Mouse (Mus musculus): ENCODE measurements around the gene Atrn. TPM values are rescaled to one million over a fixed set of nuclear protein-coding genes. Genes with fewer than 3 reads are reported as not detected.

The Atrn gene
- total RNA-seq (2021): 10 to 100 TPM; 24.3 to 25.5 TPM
- long read RNA-seq, experiment 1, partial matches to known transcripts: 1 of 11 reads
- long read RNA-seq, experiment 1, other reads (novel, unspliced or antisense): 10 of 11 reads
- long read RNA-seq, experiment 2, full-length matches to known transcripts: 3 of 16 reads
- long read RNA-seq, experiment 2, partial matches to known transcripts: 1 of 16 reads
- long read RNA-seq, experiment 2, other reads (novel, unspliced or antisense): 12 of 16 reads

DNA sequence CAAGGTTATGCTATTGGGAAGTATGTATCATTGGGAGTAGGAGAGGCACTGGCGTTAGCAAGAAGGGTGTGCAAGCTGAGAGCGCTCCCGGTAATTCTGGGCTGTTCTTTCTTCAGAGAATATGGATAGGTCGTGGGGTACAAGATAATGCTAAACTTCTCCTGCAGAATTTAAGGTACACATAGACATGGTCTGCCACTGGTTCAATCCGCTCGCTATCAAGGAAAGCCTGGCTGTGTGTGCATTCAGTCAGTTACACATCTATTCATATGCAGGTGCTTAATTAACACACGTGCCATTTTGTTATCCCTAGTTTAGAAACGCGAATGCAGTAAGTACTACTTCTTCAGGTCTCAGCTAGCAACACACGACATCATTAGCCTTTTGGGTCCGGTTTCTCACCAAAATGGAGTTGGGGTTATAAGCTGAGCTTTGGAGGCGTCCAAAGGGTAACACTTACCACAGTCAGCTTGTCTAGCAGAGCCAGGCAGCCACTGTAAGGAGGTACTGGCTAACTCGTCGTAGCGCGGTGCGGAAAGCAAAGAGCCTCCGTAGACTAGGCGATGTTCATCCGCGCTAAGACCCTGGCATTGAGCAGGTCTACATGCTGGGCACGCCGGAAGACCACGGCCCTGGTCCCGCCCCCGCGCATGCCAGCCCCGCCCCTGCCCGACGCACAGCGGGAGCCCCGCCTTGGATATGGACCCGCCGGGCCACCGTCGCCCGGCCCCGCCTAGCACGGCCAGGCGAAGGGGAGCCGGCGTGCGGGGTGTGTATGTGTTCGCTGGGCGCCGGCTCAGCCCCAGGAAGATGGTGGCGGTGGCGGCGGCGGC, at the start of gene Atrn, which contains the start of gene 4930402H24Rik:
Gene Atrn, plus strand, starts transcription at position 745 of the 833 bp plus-strand sequence.
Gene 4930402H24Rik, minus strand, starts transcription at position 656 of the 833 bp plus-strand sequence.
- peak; percentile 91 to 94 for DNase-seq (ENCODE audit: low spot score in 2 of 2)

DNA sequence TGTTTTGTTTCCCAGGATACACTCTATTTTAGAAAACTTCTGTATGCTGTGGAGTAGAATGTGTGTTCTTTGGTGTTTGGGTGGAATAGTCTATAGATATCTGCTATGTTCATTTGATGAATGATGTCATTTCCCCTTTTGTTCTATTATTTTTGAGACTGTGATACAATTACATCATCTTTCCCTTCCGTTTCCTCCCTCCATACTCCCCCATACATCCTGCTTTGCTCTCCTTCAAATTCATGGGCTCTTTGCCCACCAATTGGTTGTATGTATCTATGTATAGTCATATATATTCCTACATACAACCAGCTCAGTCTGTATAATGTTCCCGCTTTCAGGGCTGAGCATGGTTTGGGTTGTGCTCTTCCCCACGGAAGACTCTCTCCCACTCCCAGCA, 44.2 kb upstream of the Atrn start:
- DNase-seq (ENCODE audit: low spot score in 2 of 2): no peak

DNA sequence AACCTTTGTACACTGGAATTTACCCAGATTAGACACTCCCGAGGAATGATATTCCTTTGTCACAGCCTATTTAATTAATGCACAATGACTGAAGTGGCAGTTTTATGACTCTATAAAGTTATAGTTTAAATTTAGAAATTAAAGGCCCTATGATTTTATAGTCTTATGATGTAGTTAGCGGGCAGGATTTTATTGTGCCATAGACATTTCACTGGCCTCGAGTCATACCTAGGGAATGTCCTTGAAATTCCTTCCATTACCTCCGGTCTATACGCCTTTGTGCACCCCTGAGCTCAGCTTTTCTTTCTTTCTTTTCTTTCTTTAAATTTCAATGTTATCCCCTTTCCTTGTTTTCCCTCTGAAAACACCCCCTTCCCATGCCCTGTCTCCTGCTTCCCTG, 35.4 kb upstream of the Atrn start:
- DNase-seq (ENCODE audit: low spot score in 2 of 2): no peak

DNA sequence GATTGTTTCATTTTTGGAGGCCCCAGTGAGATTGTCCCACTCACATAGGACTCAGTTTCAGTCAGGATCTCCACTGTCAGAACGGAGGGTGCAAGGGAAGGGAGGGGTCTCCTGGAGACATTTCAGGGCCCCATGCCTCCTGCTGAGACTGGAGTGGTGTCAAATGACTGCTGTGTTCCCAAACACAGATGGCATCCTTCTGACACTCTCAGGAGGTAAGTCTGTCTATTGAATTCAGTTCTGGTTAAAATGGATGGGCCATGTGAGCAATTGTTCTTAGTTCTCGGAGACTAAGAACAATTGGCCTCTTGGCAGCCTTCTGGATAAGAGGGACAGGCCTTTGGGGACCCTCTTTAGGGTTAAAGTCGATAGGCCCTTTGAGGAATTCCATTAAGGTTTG, 28.9 kb upstream of the Atrn start:
- no peak for DNase-seq (ENCODE audit: low spot score in 2 of 2)

DNA sequence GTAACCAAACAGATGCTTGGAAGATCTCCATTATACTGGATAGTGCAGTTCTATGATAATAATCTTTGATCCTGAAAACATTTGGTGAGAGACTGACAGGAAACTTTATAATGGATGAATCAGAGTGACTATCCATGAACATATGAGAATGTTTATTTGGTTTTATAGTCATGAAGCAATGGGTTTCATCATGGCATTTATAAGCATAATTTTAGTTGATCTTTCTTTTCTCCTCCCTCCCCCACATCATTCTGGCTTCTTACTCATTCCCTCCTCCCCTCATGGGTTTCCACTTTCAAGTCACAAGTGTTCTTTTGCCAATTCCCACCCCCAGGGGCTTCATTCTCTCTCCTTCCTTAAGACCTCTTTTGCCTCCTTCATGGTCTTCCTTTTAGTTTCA, 19.3 kb upstream of the Atrn start:
- no peak for DNase-seq (ENCODE audit: low spot score in 2 of 2)

DNA sequence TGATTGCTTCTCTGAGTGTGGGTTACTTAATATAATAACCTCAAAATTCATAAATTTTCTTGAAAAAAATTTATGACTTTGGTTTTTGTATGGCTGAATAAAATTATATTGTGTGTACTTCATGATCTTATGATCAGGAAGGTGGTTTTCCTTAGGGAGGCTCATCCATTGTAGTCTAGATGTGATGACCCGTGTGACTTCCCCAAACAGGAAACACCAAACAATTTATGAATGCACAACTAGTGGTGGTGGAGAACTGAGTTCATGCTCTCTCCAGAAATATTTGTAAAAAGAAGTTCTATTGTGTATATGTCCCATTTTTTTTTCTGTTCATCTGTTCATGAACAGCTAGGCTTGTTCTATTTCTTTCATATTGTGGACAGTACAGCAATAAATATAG, 18.8 kb upstream of the Atrn start:
- DNase-seq (ENCODE audit: low spot score in 2 of 2): no peak

DNA sequence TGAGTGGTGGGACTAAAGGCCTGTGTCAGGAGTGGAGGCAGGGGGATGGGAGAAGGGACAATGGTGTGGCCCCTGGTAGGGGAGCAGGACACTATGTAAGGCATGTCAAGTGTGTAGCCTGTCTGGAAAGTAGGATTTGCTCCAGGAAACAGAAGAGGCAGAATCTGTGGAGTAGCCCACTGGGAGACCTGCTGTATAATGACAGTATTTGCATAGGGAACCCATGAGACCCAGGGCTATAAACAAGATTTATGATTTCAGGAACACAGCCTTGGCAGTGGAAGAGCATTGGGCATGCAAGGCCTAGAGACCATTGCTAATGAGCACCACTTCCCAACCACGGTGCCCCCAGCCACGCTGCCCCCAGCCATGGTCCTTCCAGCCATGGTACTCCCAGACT, 9.4 kb upstream of the Atrn start:
- no peak for DNase-seq (ENCODE audit: low spot score in 2 of 2)

DNA sequence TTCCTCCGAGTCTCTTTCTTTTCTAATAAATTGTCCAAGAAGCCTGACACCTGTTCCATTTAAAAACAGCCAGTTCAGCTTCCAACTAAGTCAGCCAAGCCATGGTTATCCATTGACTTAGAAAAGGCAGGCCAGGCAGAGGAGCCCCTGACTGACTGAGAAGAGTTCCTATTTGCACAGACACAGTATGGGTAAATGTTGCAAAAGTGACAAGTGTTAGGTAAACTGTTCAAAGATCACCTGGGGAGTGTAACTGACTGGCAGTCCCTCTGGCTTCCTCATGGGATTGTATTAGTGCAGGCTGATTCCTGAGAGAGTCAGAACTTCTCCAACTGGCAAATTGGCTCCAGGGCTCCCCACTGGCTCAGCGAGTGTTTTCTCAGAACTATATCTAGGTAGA, 8.4 kb upstream of the Atrn start:
- DNase-seq (ENCODE audit: low spot score in 2 of 2): no peak

DNA sequence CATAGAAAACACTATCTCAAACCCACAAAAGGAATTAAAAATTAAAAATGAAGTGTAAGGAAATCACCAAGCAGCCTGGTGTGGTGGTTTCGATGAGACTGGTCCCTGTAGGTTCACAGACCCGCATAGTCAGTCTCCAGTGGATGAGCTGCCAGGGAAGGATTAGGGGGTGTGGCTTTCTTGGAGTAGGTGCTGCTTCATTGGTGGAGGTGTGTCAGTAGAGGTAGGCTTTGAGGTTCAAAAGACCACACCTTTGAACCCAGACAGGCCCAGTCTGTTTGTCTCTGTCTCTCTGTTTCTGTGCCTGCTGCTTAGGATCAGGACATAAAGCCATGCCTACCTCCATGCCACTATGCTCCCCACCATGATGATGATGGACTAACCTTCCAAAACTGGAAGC, 7.5 kb upstream of the Atrn start:
- no peak for DNase-seq (ENCODE audit: low spot score in 2 of 2)

DNA sequence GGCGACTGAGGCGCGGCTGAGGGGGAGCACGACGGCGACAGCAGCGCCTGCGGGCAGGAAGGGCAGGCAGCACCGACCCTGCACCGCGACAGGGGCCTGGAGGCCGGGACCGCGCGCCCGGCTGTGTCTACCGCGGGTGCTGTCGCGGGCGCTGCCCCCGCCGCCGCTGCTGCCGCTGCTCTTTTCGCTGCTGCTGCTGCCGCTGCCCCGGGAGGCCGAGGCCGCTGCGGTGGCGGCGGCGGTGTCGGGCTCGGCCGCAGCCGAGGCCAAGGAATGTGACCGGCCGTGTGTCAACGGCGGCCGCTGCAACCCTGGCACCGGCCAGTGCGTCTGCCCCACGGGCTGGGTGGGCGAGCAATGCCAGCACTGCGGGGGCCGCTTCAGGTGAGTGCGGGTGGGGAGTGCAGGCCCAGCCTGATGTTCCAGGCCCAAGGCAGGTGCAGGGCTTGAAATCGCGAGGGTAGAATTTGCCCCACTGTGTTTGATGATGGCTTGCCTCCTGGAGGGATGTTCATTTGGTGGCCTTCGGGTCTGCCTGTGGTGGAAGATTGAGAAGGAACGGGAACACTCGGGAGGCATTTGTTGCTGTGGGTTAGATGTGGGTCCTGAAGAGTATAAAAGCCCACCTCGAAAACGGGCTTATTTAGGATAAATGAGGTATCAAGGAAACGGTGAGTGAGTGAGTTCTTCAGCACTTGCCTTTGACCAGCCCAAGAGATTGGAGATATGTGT, 455 bp downstream of the Atrn start:
- peak; percentile 32 to 33 for DNase-seq (ENCODE audit: low spot score in 2 of 2)

DNA sequence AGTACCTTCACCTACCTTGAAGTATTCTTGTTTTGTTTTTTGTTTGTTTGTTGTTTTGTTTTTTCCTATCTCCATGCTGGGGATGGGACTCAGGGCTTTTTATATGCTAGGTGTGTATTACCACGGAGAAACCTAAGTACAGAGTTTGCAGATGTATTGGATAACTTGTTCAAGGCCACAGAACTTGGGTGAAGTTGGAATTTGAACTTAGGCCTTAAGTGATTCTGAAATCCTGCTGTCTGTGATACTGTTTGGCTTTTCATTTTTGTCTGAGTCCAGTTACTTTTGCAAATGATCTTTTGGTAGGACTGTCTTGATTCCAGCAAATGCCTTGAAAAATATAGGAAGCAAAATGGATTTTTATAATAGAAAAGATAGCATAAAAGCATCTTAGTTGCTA, 5.4 kb downstream of the Atrn start:
- no peak for DNase-seq (ENCODE audit: low spot score in 2 of 2)

DNA sequence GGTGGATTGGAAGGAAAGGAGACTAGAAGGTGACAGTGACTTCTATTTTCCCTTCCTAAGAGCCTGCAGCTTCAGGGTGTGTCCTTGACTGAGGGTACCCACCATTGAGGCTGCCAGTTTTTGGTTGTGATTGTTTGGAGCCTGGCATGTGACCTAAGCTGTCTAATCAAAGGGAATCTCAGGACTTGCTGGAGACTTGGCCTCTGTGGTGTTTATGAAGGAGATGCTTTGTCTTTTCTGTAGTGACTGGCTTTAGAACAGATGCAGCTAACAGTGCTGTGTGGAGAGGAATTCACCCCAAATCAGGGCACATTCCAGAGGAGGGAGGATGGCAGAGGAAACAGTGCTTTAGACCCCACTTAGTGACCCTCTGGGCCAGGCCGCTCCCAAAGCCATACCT, 8.6 kb downstream of the Atrn start:
- DNase-seq (ENCODE audit: low spot score in 2 of 2): no peak

DNA sequence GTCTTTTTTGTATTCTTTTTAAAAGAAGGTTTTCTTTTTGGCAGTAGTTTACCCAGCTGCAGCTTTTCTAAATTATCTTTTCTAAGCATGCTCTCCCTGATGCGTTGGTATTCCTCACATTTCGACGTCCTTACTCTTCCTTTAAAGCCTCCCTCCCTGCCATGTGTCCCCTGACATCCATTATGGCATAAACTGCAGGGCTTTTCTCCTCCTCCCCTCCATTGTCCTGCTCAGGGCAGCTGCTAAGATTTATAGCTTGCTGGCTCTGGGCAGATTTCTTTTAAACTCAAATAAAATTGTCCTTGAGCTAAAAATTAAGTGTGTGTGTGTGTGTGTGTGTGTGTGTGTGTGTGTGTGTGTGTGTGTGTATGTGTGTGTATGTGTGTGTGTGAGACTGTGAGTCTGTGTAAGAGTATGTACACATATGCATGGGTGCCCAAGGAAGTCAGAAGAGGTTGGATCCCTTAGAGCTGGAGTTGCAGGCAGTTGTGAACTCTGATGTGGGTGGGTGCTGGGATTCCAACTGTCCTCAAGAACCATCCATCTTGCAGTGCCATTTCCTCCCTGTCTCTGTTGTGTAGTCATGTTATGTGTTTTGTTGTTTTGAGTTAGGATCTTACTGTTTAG, 10.3 kb downstream of the Atrn start:
- DNase-seq (ENCODE audit: low spot score in 2 of 2): no peak

DNA sequence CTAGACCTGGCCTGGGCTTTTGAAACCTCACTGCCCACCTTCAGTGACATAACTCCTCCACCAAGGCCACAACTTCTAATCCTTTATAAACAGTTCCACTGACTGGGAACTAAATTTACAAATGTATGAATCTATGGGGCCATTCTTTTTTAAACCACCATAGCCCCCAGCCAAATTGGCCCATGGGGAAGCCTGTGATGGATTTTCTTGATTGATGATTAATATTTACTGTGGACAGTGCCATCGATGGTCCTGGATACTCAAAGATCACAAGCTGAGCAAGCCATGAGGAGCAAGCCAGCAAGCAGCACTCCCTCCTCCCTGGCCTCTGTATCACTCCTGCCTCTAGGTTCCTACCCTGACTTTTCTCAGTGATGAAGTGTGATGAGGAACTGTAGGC, 11.4 kb downstream of the Atrn start:
- DNase-seq (ENCODE audit: low spot score in 2 of 2): no peak

DNA sequence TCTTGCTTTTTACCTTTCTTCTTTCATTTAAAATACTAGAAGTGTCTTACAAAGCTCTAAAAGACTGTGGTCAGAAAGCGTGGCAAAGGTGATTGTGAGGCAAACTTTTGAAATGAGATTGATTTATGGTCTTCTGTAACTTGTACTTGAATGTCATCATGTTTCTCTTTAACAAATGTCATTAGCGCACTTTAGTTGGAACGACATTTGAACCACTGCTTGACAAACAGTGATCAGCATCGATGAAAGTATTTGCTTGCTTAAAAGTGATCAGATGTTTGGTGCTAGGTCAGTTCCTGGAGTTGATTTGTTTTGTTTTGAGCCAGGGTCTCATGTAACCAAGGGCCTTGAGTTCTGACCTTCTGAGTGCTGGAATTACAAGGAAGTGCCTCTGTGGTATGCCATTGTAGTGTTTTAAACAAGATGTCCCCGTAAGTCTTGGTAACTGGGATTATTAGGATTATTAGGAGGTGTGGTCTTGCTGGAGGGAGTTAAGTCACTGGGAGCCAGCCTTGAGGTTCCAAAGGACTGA, 12.8 kb downstream of the Atrn start:
- DNase-seq (ENCODE audit: low spot score in 2 of 2): no peak

DNA sequence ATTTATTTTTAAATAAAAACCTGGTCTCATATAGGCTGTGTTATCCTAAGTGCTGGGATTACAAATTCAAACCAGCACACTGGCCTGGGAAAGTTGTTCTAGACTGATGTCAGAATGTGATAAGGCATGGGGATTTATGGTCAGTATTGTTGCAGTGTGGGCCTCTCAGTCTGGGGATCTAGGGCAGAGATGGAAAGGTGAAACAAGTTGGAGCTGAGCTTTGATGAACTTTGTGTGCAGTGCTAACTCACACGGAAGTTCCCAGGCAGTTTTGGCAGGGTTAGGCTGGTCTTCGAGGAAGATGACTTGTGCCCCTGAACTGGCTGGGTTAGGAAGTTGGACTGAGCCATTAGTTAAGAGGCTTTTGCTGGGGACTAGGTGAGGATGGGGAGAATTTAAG, 18.7 kb downstream of the Atrn start:
- DNase-seq (ENCODE audit: low spot score in 2 of 2): no peak

DNA sequence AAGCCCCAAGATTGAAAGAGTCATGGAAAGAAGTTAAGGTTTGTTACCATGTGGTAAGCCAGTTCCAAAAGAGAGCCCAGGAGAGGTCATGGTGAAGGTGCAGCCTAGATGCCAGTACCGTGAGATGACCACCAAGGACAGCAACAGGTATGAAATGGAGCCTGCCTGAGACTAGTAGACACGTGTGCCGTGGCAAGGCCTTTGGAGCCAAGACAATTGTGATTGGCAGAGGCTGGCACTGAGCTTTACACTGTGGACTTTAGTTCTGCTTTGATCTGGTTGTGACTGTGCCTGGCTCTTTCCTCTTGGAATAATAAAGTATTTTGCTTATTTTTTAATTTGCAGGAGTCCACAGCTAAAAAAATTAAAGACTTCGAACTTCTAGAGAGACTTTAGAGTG, 21.7 kb downstream of the Atrn start:
- DNase-seq (ENCODE audit: low spot score in 2 of 2): no peak

DNA sequence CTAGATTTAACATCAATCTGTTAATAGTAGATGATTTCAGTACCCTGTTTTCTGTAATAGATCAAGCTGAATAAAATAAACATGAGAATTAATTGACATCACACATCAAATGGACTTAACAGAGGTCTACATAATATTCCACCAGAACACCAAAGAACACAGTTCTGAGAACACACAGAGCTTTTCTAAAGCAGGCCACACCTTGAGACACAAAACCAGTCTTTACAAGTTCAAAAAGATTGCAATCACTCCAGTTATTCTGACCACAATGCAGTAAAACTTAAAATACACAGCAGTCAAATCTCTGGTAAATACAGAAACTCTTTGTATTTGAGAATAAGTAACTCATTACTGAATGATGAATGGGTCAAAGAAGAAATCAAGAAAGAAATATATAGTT, 22.2 kb downstream of the Atrn start:
- DNase-seq (ENCODE audit: low spot score in 2 of 2): no peak

DNA sequence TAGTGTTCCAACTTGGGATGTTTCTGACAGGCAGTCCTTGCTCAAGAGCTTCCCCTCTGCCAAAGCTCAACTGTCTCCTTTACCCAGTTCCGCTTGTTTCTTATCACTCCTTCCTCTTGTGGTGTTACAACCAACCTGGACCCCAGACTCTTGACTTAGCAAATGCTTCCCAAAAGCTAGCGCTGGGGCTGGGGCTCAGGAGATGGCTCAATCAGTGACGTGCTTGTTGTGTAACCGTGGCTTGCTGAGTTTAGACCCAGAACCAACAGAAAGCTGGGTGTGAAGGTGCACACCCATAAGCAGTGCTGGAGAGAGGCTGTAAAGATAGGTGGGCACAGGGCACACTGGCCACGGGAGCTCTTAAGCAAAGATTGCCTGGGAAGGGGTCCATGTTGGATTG, 23.7 kb downstream of the Atrn start:
- no peak for DNase-seq (ENCODE audit: low spot score in 2 of 2)

DNA sequence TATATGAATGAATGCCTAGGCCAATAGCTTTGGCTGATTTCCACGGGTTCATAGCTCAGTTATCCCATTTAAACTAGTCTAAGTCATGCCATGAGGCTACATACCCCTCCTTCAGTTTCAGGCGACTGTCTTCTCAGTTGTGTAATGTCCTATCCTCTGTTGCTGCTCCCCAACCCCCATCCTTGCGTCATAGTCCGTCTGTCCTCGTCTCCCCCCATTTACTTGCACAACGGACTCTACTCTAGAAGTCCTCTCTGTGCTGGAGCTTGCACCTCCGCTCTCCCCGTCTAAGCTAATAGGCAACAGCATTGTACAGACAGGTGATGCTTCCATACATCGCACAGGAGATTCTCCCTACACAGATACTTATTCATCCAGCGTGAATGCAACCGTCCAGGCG, 26.6 kb downstream of the Atrn start:
- DNase-seq (ENCODE audit: low spot score in 2 of 2): no peak

DNA sequence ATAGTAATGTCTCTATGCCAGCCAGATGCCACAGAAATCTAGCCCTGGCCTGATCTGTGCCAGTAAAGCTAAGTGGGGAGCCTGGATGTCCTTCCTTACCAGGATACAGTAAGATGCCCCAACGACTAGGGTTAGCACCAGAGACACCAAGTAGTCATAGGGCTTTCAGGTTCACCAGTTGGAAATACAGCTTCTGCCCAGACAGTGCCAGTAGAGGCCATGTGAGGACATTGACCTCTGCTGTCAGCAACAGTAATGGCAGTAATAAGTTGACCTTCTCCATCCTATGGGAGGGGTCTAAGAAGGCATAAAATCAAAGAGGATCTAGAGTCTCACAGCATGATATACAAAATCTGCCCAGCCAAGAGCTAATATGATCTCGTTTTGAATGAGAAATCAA, 43.5 kb downstream of the Atrn start:
- no peak for DNase-seq (ENCODE audit: low spot score in 2 of 2)

Measured in gastrocnemius, postnatal 4 days (tissue).